Mouse (Mus musculus) ES-E14 (cell line): ENCODE data around the gene Apoc4. TPM values are rescaled to one million over a fixed set of nuclear protein-coding genes. Genes with fewer than 3 reads are reported as not detected.

ENCODE experiments used
- DNase-seq: peaks from one replicate; pipeline ENCODE4 v3.0.0-alpha.2; 2013; ENCODE audit warnings: low read depth, low spot score
- H3K27ac ChIP-seq: 2 replicates; pipeline ENCODE4 v1.5.1; 2012; ENCODE audit warnings: low read depth, mild to moderate bottlenecking, low read length, moderate library complexity, mixed read lengths; ENCODE audit not compliant: poor library complexity, insufficient read depth, severe bottlenecking
- H3K36me3 ChIP-seq: 2 replicates; pipeline ENCODE4 v1.6.1; 2012; ENCODE audit warnings: mild to moderate bottlenecking, low read length, moderate library complexity, mixed read lengths; ENCODE audit not compliant: control insufficient read depth, poor library complexity, insufficient read depth, severe bottlenecking
- H3K4me1 ChIP-seq, 2 experiments: fragments of 150-350 bp in 1 of 2; sonication (generic) in 1 of 2; 2 replicates each; pipeline ENCODE4 v1.6.1; 2012; ENCODE audit warnings: low read length in 2 of 2, mild to moderate bottlenecking in 1 of 2, mixed read lengths in 1 of 2; ENCODE audit not compliant: control insufficient read depth in 2 of 2, insufficient read depth in 2 of 2, poor library complexity in 1 of 2
- H3K4me3 ChIP-seq, 2 experiments: fragments of 150-350 bp in 1 of 2; sonication (generic) in 1 of 2; 2 replicates each; pipeline ENCODE4 v1.5.1; 2012; ENCODE audit warnings: low read length in 2 of 2, low read depth in 1 of 2, mild to moderate bottlenecking in 1 of 2, mixed read lengths in 1 of 2; ENCODE audit not compliant: insufficient read depth in 1 of 2, poor library complexity in 1 of 2, severe bottlenecking in 1 of 2
- H3K9ac ChIP-seq: 2 replicates; pipeline ENCODE4 v1.6.1; 2012; ENCODE audit warnings: low read depth, mild to moderate bottlenecking, low read length, mixed read lengths; ENCODE audit not compliant: poor library complexity, insufficient read depth, severe bottlenecking
- H3K9me3 ChIP-seq: fragments of 150-350 bp; sonication (generic); 2 replicates; pipeline ENCODE4 v1.6.1; 2012; ENCODE audit warnings: low read depth, mild to moderate bottlenecking, low read length; ENCODE audit not compliant: control insufficient read depth, insufficient read depth
- CHD2 ChIP-seq: IDR thresholded peaks from 2 replicates; pipeline ENCODE4 v1.6.1; 2014; ENCODE audit warnings: mild to moderate bottlenecking, low read depth, low read length, inconsistent platforms
- HCFC1 ChIP-seq: IDR thresholded peaks from 2 replicates; pipeline ENCODE4 v1.6.1; 2012; ENCODE audit warnings: low read length, inconsistent platforms, borderline replicate concordance; ENCODE audit not compliant: insufficient read depth
- MAFK ChIP-seq: IDR thresholded peaks from 2 replicates; pipeline ENCODE4 v1.6.1; 2014; ENCODE audit warnings: mild to moderate bottlenecking, low read depth, low read length, inconsistent platforms; ENCODE audit not compliant: insufficient read depth
- ZC3H11A ChIP-seq: IDR thresholded peaks from 2 replicates; pipeline ENCODE4 v1.6.1; 2012; ENCODE audit warnings: low read depth, mild to moderate bottlenecking, inconsistent platforms, low read length, borderline replicate concordance
- ZNF384 ChIP-seq: IDR thresholded peaks from 2 replicates; pipeline ENCODE4 v1.6.1; 2012; ENCODE audit warnings: low read depth, low read length, inconsistent platforms
- in situ Hi-C, 2 experiments: fragments of 600-800 bp; cut with MboI; formaldehyde crosslinking; loops; one replicate each; pipeline ENCODE4 v1.15.1; 2025; ENCODE audit warnings: low sequenced_read_pairs in 2 of 2, inconsistent platforms in 1 of 2; ENCODE audit not compliant: unreplicated experiment in 2 of 2
- total RNA-seq: library from RNA; depleted of rRNA; stranded (reverse); fragments of 300-350 nt; gene quantifications from 2 replicates; pipeline ENCODE4 v1.2.3, GENCODE M21; 2012

Gene Apoc4
- total RNA-seq, 1 experiment = 0.27 TPM

DNA sequence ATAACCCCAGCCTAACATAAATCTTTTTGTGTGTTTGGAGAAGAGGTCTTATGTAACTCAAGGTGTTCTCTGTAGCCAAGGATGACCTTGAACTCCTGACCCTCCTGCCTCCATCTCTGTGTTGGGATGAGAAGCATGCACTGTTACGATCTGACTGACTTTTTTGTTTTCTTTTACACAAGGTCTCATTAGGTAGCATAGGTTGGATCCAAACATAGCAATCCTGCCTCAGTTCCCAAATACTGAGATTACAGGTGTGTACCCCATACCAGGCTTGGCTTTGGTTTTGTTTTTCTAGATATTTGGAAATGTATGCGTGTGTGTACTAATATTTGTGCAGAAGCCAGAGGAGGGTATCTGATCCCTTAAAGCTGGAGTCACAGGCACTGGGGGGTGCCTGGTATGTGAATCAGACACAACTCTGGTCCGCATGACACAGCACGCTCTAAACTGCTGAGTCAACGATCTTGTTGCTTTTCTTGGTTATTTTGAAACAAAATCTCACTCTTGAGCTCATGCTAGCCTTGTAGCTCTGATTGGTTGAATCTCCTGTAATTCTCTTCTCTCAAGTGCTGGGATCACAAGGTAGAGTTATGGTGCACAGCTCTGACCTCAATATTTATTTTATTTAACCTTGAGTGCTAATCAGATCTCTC is 37.1 kb upstream of the Apoc4 start:
- no peaks in the 10 kb centered on the region for H3K9me3 ChIP-seq
- no peak overlapping the region for H3K27ac ChIP-seq
- no peak for TF ChIP-seq ZNF384
- TF ChIP-seq HCFC1 = no peak
- TF ChIP-seq ZC3H11A = no peak
- TF ChIP-seq CHD2 = no peak
- TF ChIP-seq MAFK = peak; percentile 76
- H3K4me1 ChIP-seq = peaks cover 0 to 20% of the 10 kb centered on the region in 2 experiments; a peak in 1 of 4 replicates
- H3K4me3 ChIP-seq = no peak overlapping the region
- in situ Hi-C loops = no loop called here
- DNase-seq = no peak
- peaks cover 28% of the 10 kb centered on the region for H3K36me3 ChIP-seq
- no peak overlapping the region for H3K9ac ChIP-seq

DNA sequence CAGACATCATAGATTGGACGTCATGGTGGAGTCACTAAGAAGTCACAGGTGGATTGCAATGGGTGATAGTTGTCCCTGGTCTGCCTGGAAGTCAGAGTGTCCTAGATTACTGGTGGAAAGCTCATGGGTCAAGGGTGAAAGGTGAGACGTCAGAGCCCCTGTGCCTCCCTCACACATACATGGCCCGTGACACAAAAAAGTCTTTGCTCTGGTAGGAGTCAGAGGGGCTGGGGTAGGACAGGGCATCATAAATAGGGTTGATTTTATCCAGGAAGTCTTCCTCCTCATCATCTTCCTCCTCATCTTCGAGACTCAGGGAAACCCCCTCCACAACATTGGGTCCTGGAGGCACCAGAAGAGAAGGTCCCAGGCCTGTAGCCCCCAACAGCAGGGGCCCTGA is 36.1 kb upstream of the Apoc4 start:
- Histone ChIP-seq H3K27ac (no peak overlapping the region), H3K36me3 (peaks cover 30% of the 10 kb centered on the region), H3K9me3 (no peaks in the 10 kb centered on the region), H3K9ac (no peak overlapping the region), H3K4me3 (no peak overlapping the region), H3K4me1 (peaks cover 0 to 15% of the 10 kb centered on the region in 2 experiments; a peak in 1 of 4 replicates)
- DNase-seq = no peak
- no peak for TF ChIP-seq ZNF384
- TF ChIP-seq MAFK = no peak
- no peak for TF ChIP-seq ZC3H11A
- no peak for TF ChIP-seq HCFC1
- TF ChIP-seq CHD2 = no peak
- in situ Hi-C loops = no loop called here

DNA sequence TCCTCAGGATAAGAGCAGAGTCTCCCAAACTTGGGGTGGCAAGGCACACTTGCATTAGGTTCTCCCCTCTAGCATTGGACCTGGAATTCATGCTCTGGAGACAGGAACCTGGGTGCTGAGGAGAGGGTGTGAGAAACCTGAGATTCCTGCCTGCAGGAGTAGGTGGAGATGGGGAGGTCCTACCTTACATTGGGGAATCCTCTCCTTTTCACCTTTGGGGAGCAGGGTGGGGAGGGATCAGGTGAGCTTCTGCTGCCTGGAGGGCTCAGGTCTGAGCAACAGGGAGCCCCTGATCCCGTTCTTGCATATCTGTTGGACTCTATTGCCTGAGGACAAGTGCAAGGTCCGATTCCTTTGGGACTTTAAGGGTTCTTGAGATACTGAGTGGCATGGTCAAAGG is 35.5 kb upstream of the Apoc4 start:
- in situ Hi-C loops = no loop called here
- H3K27ac ChIP-seq = peak overlapping the region; percentile 14; the same call in 1 of the 2 replicates
- H3K36me3 ChIP-seq = peaks cover 35% of the 10 kb centered on the region
- no peak overlapping the region; the same call in 1 of the 2 replicates for H3K9ac ChIP-seq
- H3K4me1 ChIP-seq = peaks cover 0 to 15% of the 10 kb centered on the region in 2 experiments; a peak in 1 of 4 replicates
- peak overlapping the region in 1 of 2 experiments; percentile 81; a peak in 2 of 4 replicates for H3K4me3 ChIP-seq
- TF ChIP-seq ZNF384 (no peak), MAFK (no peak), HCFC1 (no peak), ZC3H11A (no peak), CHD2 (no peak)
- DNase-seq = no peak
- H3K9me3 ChIP-seq = no peaks in the 10 kb centered on the region

DNA sequence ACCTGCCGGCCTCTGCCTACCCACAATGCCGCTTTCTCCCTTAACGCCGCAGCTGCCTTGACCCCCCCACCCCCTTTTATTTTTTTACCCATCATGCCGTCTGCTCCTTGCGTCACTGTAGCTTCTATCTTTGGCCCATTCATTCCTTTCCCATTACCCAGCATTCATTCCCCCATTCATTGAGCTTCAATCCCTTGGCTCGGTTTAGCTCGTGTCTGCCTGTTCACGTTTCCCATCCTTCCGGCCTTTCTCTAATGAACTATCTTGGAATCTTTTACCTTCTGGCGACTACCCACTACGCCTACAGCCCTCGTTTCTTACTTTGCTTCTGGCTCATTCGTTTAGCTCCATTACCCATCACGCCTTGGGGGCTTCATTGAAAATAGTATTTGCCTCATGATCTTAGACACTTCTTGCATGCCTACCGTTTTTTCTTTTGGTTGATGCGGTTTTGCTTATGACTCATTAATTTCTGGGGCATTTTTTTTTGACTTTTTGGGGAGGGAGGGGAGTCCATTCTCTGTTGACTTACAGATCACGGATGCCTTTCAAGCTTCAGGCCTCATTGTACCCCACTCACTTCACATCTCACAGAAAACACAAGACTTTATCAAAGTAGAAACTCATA is 34.9 kb upstream of the Apoc4 start:
- H3K9ac ChIP-seq = peak overlapping the region; percentile 82
- in situ Hi-C loops = no loop called here

More for the DNA sequence above, 34.9 kb upstream of the Apoc4 start:
- peak overlapping the region; percentile 83; the same call in 1 of the 2 replicates for H3K27ac ChIP-seq
- no peak for DNase-seq
- peak overlapping the region; percentile 62 to 81 for H3K4me3 ChIP-seq
- TF ChIP-seq HCFC1 (peak; percentile 19; the same call in 1 of the 2 replicates), ZC3H11A (no peak), CHD2 (no peak; the same call in 1 of the 2 replicates), ZNF384 (no peak)
- no peaks in the 10 kb centered on the region for H3K9me3 ChIP-seq
- H3K4me1 ChIP-seq = peaks cover 0 to 15% of the 10 kb centered on the region in 2 experiments; a peak in 1 of 4 replicates
- H3K36me3 ChIP-seq = peaks cover 41% of the 10 kb centered on the region
